In genomic region chr1:121601084-121601483, GRCm38 (mm10) we compare ENCODE assay signal across 9 mouse cellular contexts. TPM values are rescaled to one million over a fixed set of nuclear protein-coding genes. Genes with fewer than 3 reads are reported as not detected.
A peak's percentile ranks its signal among the peaks of the same experiment; 100 is the strongest.
DNase-seq lines count a peak whose midpoint lies in the region; ATAC-seq and TF ChIP-seq lines count a peak whose summit lies in the region.
"Had no signal": no experiment of that assay in that cellular context is flagged by ENCODE, and none has a peak within 500 bp of the region (broad histone marks: within the 10 kb centered on the region; RNA-seq: fewer than 3 reads in every experiment).

No protein-coding gene starts in this region.

- DNase-seq in kidney, adult 2 months, result peak; percentile 20
- no peak for DNase-seq in kidney, postnatal 14 days
- DNase-seq in 416B (ENCODE audit: low read depth) (peak; percentile 60), G1E (ENCODE audit: low spot score) (no peak)
- peak; percentile 75 for DNase-seq in forebrain, postnatal 0 days
- peak; percentile 65 for DNase-seq in thymus, postnatal 4 days
- DNase-seq in left cerebral cortex, adult 8-10 months (ENCODE audit: low spot score in 2 of 2), result no peak

- TF ChIP-seq POLR2A in kidney, adult 2 months (IDR thresholded peaks at IDR 0.05; ENCODE audit: low read depth, low read length), result no peak

- H3K27me3 ChIP-seq in kidney, adult 2 months (replicated peaks; ENCODE audit: control insufficient read depth, insufficient read depth, low read length), result no peaks in the 10 kb centered on the region
- no peaks in the 10 kb centered on the region for H3K27me3 ChIP-seq in G1E (ENCODE audit: insufficient read depth, low read length)
- no peaks in the 10 kb centered on the region for H3K27me3 ChIP-seq in forebrain, postnatal 0 days (ENCODE audit: insufficient read depth, low read length)
- H3K27me3 ChIP-seq: embryonic facial prominence, embryonic 12.5 days had no signal

- no peaks in the 10 kb centered on the region for H3K36me3 ChIP-seq in kidney, adult 2 months (ENCODE audit: control insufficient read depth, insufficient read depth, low read length)
- no peaks in the 10 kb centered on the region for H3K36me3 ChIP-seq in G1E (replicated peaks)
- H3K36me3 ChIP-seq in forebrain, postnatal 0 days (ENCODE audit: insufficient read depth), result no peaks in the 10 kb centered on the region
- H3K36me3 ChIP-seq: embryonic facial prominence, embryonic 12.5 days had no signal

- no peak for ATAC-seq in G1E (ENCODE audit: extremely low read depth, insufficient number of reproducible peaks, low FRiP score, poor library complexity, severe bottlenecking)
- ATAC-seq in forebrain, postnatal 0 days, result 0 out of 2 replicates have a peak, but pooled peaks have one; percentile 42
- ATAC-seq in monocyte, adult 5-6 weeks (replicated peaks; ENCODE audit: insufficient number of reproducible peaks, low FRiP score, low TSS enrichment, poor library complexity, severe bottlenecking), result no peak

- no peak overlapping the region for H3K4me3 ChIP-seq in kidney, adult 2 months (ENCODE audit: insufficient read depth, low read depth, low read length)
- H3K4me3 ChIP-seq in G1E (ENCODE audit: low read depth, low read length), result no peak overlapping the region
- H3K4me3 ChIP-seq in forebrain, postnatal 0 days (ENCODE audit: low read depth, low read length), result no peak overlapping the region
- H3K4me3 ChIP-seq: embryonic facial prominence, embryonic 12.5 days had no signal

- WGBS in kidney, adult 2 months, result 37% methylated on average over 1 of the region's 1 CpGs
- whole genome bisulfite sequencing in forebrain, postnatal 0 days, result 39% methylated on average over 1 of the region's 1 CpGs

- no peak overlapping the region for H3K4me2 ChIP-seq in forebrain, postnatal 0 days (ENCODE audit: low read depth)
- H3K4me2 ChIP-seq: embryonic facial prominence, embryonic 12.5 days had no signal

- H3K9me3 ChIP-seq in G1E (replicated peaks), result no peaks in the 10 kb centered on the region
- H3K9me3 ChIP-seq in forebrain, postnatal 0 days (ENCODE audit: low read length), result no peaks in the 10 kb centered on the region
- H3K9me3 ChIP-seq: embryonic facial prominence, embryonic 12.5 days had no signal

- peak; percentile 42; the same call in 1 of the 2 replicates for TF ChIP-seq CTCF in kidney, adult 2 months (conservative IDR thresholded peaks at IDR 0.05; ENCODE audit: insufficient read depth, insufficient read length, low read depth, low read length)
- peak; percentile 14; the same call in 1 of the 2 replicates for TF ChIP-seq CTCF in G1E (IDR thresholded peaks at IDR 0.05; ENCODE audit: low read depth, low read length)
- peak; percentile 72 for TF ChIP-seq CTCF in forebrain, postnatal 0 days (IDR thresholded peaks at IDR 0.05; ENCODE audit: low read depth)

- no peaks in the 10 kb centered on the region for H3K4me1 ChIP-seq in kidney, adult 2 months (ENCODE audit: control insufficient read depth, insufficient read depth, low read length)
- H3K4me1 ChIP-seq in G1E (ENCODE audit: insufficient read depth, low read depth, low read length), result no peaks in the 10 kb centered on the region
- H3K4me1 ChIP-seq in forebrain, postnatal 0 days (ENCODE audit: insufficient read depth), result no peaks in the 10 kb centered on the region
- H3K4me1 ChIP-seq: embryonic facial prominence, embryonic 12.5 days had no signal

- H3K9ac ChIP-seq in forebrain, postnatal 0 days, result no peak overlapping the region
- H3K9ac ChIP-seq: embryonic facial prominence, embryonic 12.5 days had no signal

- no peak overlapping the region for H3K27ac ChIP-seq in kidney, adult 2 months (ENCODE audit: insufficient read depth, low read depth, low read length)
- H3K27ac ChIP-seq in forebrain, postnatal 0 days (ENCODE audit: low read depth, low read length), result no peak overlapping the region
- H3K27ac ChIP-seq: embryonic facial prominence, embryonic 12.5 days had no signal

RNA-seq across cellular contexts. Expression of gene Ddx18, which starts 33.3 kb away (rescaled TPM):
- 30.3 and 42.4 TPM in 2 replicates for polyA plus RNA-seq in kidney, adult 2 months (2012; rRNA removed)
- total RNA-seq in G1E (2014; fragmentation: Nextera tagmentation), result 296 and 397 TPM in 2 replicates
- total RNA-seq in G1E (2017), result 93.8 and 109 TPM in 2 replicates
- 20.4 and 21.6 TPM in 2 replicates for polyA plus RNA-seq in G1E (2012)
- 37.5 and 40.0 TPM in 2 replicates for total RNA-seq in forebrain, postnatal 0 days (2014; rRNA removed)
- 29.4 and 30.6 TPM in 2 replicates for polyA plus RNA-seq in forebrain, postnatal 0 days (2015; fragmentation: Nextera tagmentation; extraction: Ambion mirVana)
- 10 to 100 TPM; 23.6 to 28.9 (median 27.5) TPM for total RNA-seq in left cerebral cortex, adult 8-10 months (2022)
- total RNA-seq in monocyte, adult 5-6 weeks (2017), result 19.0 to 38.8 TPM (median 25.3 TPM) in 3 replicates

Comparison
In these comparisons a context has a peak if more than half of its experiments do, and no peak if none do; other contexts are left out.
1. DNase-seq: peak in kidney, adult 2 months (single experiment), 416B (single experiment), forebrain, postnatal 0 days (single experiment) and thymus, postnatal 4 days (single experiment); none in kidney, postnatal 14 days (single experiment), G1E (single experiment) and left cerebral cortex, adult 8-10 months (0 of 2).
2. CTCF ChIP-seq: peak in every context shown above with its lines; median percentile 72 in forebrain, postnatal 0 days; 42 in kidney, adult 2 months; 14 in G1E.